Mouse (Mus musculus) cerebellum, postnatal 14 days (tissue): Measurements from ENCODE around the gene Sbf1.

Source experiments
- DNase-seq, 2 experiments: peaks; one replicate each; pipeline ENCODE4 v3.0.0; 2021; ENCODE audit warnings: mixed read lengths in 2 of 2

The Sbf1 gene

DNA sequence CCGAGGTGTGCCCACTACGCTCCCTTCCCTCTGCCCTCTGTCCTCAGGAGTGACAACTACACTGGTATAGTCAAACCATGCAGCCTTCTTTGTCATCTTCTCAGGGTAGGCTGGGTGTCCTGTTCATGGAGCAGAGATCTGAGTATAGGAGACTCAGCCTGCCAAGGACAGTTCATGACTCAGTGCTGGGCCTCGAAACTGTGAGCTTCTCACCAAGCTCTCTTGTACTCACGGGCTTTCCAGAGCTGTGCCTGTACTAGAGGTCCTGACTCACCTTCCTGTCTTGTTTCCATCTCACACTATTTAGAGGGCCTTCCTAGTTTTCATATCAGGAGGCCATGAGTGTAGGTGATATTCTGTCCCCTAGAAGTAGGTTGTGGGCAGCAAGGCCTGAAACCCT, 37.7 kb downstream of the Sbf1 start:
- no peak for DNase-seq

GRCm38 (mm10) chr15:89275497-89275896, 39.6 kb downstream of the Sbf1 start:
- DNase-seq, result no peak

DNA sequence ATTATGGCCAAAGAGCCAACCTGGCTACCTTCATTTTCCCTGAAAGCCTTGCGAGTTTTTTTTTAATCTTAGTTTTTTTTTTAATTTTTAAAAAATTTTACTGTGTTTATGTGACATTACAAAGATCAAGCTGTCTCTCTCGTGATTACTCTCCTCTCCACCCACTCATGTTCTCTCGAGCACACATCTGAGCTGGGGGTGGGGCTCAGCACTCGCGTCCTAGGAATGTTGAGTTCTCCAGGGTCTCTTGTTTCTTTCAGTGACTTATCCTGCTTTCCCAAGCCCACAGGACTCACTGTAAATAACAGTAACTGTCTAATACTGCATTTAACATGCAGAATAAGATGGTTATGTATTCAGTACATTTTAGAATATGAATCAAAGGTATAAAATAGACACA, 50.6 kb downstream of the Sbf1 start:
- no peak for DNase-seq

- DNase-seq, result peak in 1 of 2 experiments; percentile 38
Measured at GRCm38 (mm10) chr15:89258997-89259396, 56.1 kb downstream of the Sbf1 start.

DNA sequence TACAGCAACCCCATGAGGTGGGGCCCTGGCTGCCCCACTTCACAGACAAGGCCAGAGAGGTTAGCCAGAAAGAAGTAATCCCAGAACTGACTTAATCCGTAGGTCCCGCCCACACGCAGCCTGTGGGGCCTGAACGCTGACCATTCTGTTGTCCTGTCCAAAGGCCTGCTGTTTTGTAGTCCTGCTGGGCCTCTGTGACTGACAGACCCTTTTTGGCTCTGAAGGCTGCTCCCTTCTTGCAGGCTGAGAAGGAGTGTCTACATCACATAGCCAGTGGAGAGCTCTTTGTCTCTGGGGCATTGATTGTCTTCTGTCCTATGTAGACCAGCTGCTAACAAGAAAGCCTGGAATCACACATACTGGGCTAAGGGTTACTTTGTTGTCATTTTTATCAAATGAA, 59.8 kb downstream of the Sbf1 start:
- no peak for DNase-seq

GRCm38 (mm10) chr15:89249063-89249462, 66.0 kb downstream of the Sbf1 start:
- no peak for DNase-seq

DNA sequence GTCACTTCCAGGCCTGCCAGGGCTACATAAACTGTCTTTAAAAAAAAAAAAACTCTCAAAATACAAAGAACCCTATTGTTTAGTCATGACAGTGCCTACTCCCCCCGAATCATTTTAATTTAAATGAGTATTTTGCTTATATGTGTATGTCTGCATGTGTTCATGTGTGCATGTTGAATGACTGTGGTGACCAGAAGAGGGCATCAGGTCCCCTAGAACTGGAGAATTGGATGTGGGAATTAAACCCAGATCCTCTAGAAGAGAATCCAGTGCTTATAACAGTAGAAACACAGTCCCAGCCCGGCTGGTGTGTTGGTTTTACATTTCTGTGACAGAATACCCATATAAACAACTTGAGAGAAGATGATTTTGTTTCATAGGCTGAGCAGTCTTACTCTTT, 74.1 kb downstream of the Sbf1 start:
- peak in 1 of 2 experiments; percentile 30 for DNase-seq

GRCm38 (mm10) chr15:89239751-89240392, 75.2 kb downstream of the Sbf1 start:
- no peak for DNase-seq
